Mouse (Mus musculus) layer of hippocampus, postnatal 10 days (tissue): Measurements from ENCODE around the gene Klhl10. TPM values are rescaled to one million over a fixed set of nuclear protein-coding genes. Genes with fewer than 3 reads are reported as not detected.

Experiments used
- DNase-seq, 2 experiments: peaks; one replicate each; pipeline ENCODE4 v3.0.0; 2021; ENCODE audit warnings: low spot score in 2 of 2
- total RNA-seq, 2 experiments: library from RNA; stranded (reverse); gene quantifications; 2 replicates each; pipeline ENCODE4 v1.2.3; 2021

The Klhl10 gene
- total RNA-seq, 2 experiments from 2014 or later = 0.98 to 1.1 TPM

- no peak for DNase-seq
These were observed 16.0 kb downstream of the Klhl10 start for GRCm38 (mm10) chr11:100457711-100458110.

GRCm38 (mm10) chr11:100462699-100463098 is 21.0 kb downstream of the Klhl10 start:
- DNase-seq = peak; percentile 28 to 42

- DNase-seq = no peak
These were observed 23.6 kb downstream of the Klhl10 start for GRCm38 (mm10) chr11:100465229-100465792.

- no peak for DNase-seq
These were observed 24.1 kb downstream of the Klhl10 start for GRCm38 (mm10) chr11:100465833-100466232.

- DNase-seq = peak; percentile 15 to 28
These were observed 29.9 kb downstream of the Klhl10 start for GRCm38 (mm10) chr11:100471352-100472196.

- peak; percentile 89 to 94 for DNase-seq
These were observed 30.6 kb downstream of the Klhl10 start, which contains the start of gene Klhl11 for GRCm38 (mm10) chr11:100472197-100472934. Gene Klhl11, minus strand, starts transcription at chr11:100472741.

GRCm38 (mm10) chr11:100472935-100473295 is 31.2 kb downstream of the Klhl10 start:
- DNase-seq = no peak

- no peak for DNase-seq
These were observed 34.6 kb downstream of the Klhl10 start for GRCm38 (mm10) chr11:100476281-100476680.

- no peak for DNase-seq
These were observed 37.4 kb downstream of the Klhl10 start for GRCm38 (mm10) chr11:100479152-100479551.

- no peak for DNase-seq
These were observed 42.7 kb downstream of the Klhl10 start for GRCm38 (mm10) chr11:100484461-100484860.

- DNase-seq = no peak
These were observed 44.3 kb downstream of the Klhl10 start for GRCm38 (mm10) chr11:100485801-100486538.

- DNase-seq = no peak
These were observed 49.2 kb downstream of the Klhl10 start for GRCm38 (mm10) chr11:100490951-100491350.

GRCm38 (mm10) chr11:100493771-100494170 is 52.1 kb downstream of the Klhl10 start:
- DNase-seq = no peak

- no peak for DNase-seq
These were observed 58.5 kb downstream of the Klhl10 start for GRCm38 (mm10) chr11:100500241-100500640.

- no peak for DNase-seq
These were observed 58.9 kb downstream of the Klhl10 start for GRCm38 (mm10) chr11:100500651-100501050.

GRCm38 (mm10) chr11:100501321-100501720 is 59.6 kb downstream of the Klhl10 start:
- no peak for DNase-seq

GRCm38 (mm10) chr11:100504990-100505660 is 63.4 kb downstream of the Klhl10 start:
- DNase-seq = no peak

- no peak for DNase-seq
These were observed 64.3 kb downstream of the Klhl10 start for GRCm38 (mm10) chr11:100505997-100506396.
